Mouse (Mus musculus) lung, postnatal 36 days (tissue): ENCODE results near the gene Slc24a5.

Experiments used
- DNase-seq: peaks from one replicate; pipeline ENCODE4 v3.0.0; 2022; ENCODE audit warnings: mixed read lengths

The Slc24a5 gene

GRCm38 (mm10) chr2:125122288-125122623 is 54.3 kb downstream of the Slc24a5 start:
- no peak for DNase-seq

GRCm38 (mm10) chr2:125122624-125123476 is 54.9 kb downstream of the Slc24a5 start:
- peak; percentile 56 for DNase-seq

- DNase-seq, result peak; percentile 77
Observed at GRCm38 (mm10) chr2:125123477-125123852, 55.5 kb downstream of the Slc24a5 start, which contains the start of gene Myef2. TSS of gene Myef2 (minus strand) at chr2:125123661.

DNA sequence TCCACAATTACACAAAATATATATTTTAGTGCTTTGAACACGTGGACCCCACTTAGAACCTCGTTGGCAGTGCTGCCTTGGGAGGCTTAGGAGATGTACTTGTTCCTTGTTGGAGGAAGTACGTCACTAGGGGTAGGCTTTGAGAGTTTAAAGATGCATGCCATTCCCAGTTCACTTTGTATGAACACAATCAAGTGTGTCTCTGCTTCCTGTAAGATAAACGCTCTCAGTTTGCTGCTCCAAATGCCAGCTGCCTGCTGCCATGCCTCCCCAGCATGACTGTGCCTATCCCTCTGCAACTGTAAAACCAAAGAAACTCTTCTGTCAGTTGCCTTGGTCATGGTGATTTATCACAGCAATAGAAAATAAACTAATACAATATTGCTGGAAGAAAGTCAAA is 57.9 kb downstream of the Slc24a5 start:
- no peak for DNase-seq

GRCm38 (mm10) chr2:125126792-125127191 is 58.9 kb downstream of the Slc24a5 start:
- DNase-seq, result no peak

- no peak for DNase-seq
Observed at GRCm38 (mm10) chr2:125134113-125134512, 66.2 kb downstream of the Slc24a5 start.

- peak; percentile 74 for DNase-seq
Observed at GRCm38 (mm10) chr2:125135903-125136811, 68.2 kb downstream of the Slc24a5 start, which contains the start of gene Ctxn2. TSS of gene Ctxn2 (plus strand) at chr2:125136692.

DNA sequence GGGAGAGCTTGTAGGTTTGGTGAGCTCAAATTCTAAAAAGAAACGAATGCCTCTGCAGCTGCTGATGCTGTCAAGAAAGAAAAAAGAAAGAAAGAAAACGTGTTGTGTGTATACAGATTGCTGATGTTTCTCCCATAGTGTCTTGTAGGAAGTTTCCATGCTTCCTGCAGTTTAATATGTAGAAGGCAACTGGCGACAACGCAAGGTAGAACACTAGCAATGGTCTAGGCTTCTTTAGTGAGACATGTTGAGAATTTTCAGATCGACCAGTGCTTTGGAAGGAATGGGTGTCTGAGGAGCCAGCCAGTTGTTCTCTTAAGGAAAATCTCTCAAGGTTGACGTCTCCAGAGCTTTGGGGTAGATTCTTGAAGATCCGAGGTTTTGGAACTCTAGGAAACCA is 68.9 kb downstream of the Slc24a5 start:
- DNase-seq, result no peak
